Mouse (Mus musculus) fat pad, adult 2 months (tissue): ENCODE measurements around the gene Ccdc51.
A peak's percentile ranks its signal among the peaks of the same experiment; 100 is the strongest.

Experiments used
- DNase-seq: peaks from one replicate; pipeline ENCODE4 v3.0.0-alpha.2; 2011; ENCODE audit warnings: low read depth, low spot score; ENCODE audit errors: extremely low read depth

The Ccdc51 gene

GRCm38 (mm10) chr9:109056916-109057315 lies 25.4 kb upstream of the Ccdc51 start:
- no peak for DNase-seq

- DNase-seq = no peak
Observed at GRCm38 (mm10) chr9:109057543-109057942, 24.8 kb upstream of the Ccdc51 start.

- DNase-seq = no peak
Observed at GRCm38 (mm10) chr9:109058006-109058765, 24.1 kb upstream of the Ccdc51 start.

- peak; percentile 52 for DNase-seq
Observed at GRCm38 (mm10) chr9:109059136-109059903, 23.0 kb upstream of the Ccdc51 start, which contains the start of gene Trex1. Trex1 (minus strand) TSS chr9:109059734.

GRCm38 (mm10) chr9:109060184-109060897 lies 22.0 kb upstream of the Ccdc51 start:
- no peak for DNase-seq

- no peak for DNase-seq
Observed at GRCm38 (mm10) chr9:109060898-109061295, 21.4 kb upstream of the Ccdc51 start.

GRCm38 (mm10) chr9:109068095-109068735 lies 14.1 kb upstream of the Ccdc51 start:
- no peak for DNase-seq

GRCm38 (mm10) chr9:109073661-109074573 lies 8.4 kb upstream of the Ccdc51 start, which contains the start of gene Atrip:
Atrip (minus strand) TSS chr9:109074124.
- DNase-seq = no peak

GRCm38 (mm10) chr9:109080516-109080915 lies 1.8 kb upstream of the Ccdc51 start:
- no peak for DNase-seq

GRCm38 (mm10) chr9:109081749-109082123 lies 557 bp upstream of the Ccdc51 start:
- no peak for DNase-seq

- DNase-seq = no peak
Observed at GRCm38 (mm10) chr9:109084922-109085321, 2.6 kb downstream of the Ccdc51 start.

- no peak for DNase-seq
Observed at GRCm38 (mm10) chr9:109087987-109088386, 5.7 kb downstream of the Ccdc51 start.

- no peak for DNase-seq
Observed at GRCm38 (mm10) chr9:109090446-109090845, 8.2 kb downstream of the Ccdc51 start.

GRCm38 (mm10) chr9:109091802-109092201 lies 9.5 kb downstream of the Ccdc51 start:
- no peak for DNase-seq

GRCm38 (mm10) chr9:109092799-109093198 lies 10.5 kb downstream of the Ccdc51 start:
- no peak for DNase-seq

GRCm38 (mm10) chr9:109093786-109094552 lies 11.7 kb downstream of the Ccdc51 start:
- DNase-seq = no peak

- no peak for DNase-seq
Observed at GRCm38 (mm10) chr9:109094553-109095136, 12.4 kb downstream of the Ccdc51 start.

GRCm38 (mm10) chr9:109095137-109095982 lies 13.1 kb downstream of the Ccdc51 start, which contains the start of gene Plxnb1:
Plxnb1 (plus strand) TSS chr9:109095389.
- DNase-seq = no peak
